Mouse (Mus musculus) midbrain, embryonic 11.5 days (tissue): Measurements from ENCODE around the gene Rem1. TPM values are rescaled to one million over a fixed set of nuclear protein-coding genes. Genes with fewer than 3 reads are reported as not detected.

ENCODE experiments used
- ATAC-seq: fragments of 200-750 bp; cut with Nextera tagmentation; 2 replicates; pipeline ENCODE4 v1.8.0; 2017; ENCODE audit warnings: moderate TSS enrichment, moderate library complexity; ENCODE audit not compliant: low FRiP score
- DNase-seq: peaks from one replicate; pipeline ENCODE4 v3.0.0; 2015; ENCODE audit warnings: low spot score; ENCODE audit errors: missing footprints
- H3K27ac ChIP-seq: fragments of 300-500 bp; sonication (generic); 2 replicates; pipeline ENCODE4 v1.5.1; 2014; ENCODE audit warnings: low read depth, low read length
- H3K27me3 ChIP-seq: fragments of 300-500 bp; sonication (generic); 2 replicates; pipeline ENCODE4 v1.6.1; 2014; ENCODE audit warnings: mild to moderate bottlenecking, low read length, moderate library complexity, mixed read lengths; ENCODE audit not compliant: control insufficient read depth, insufficient read depth
- H3K36me3 ChIP-seq: fragments of 300-500 bp; sonication (generic); 2 replicates; pipeline ENCODE4 v1.6.1; 2014; ENCODE audit warnings: mild to moderate bottlenecking, low read length, moderate library complexity, mixed read lengths; ENCODE audit not compliant: control insufficient read depth, insufficient read depth
- H3K4me1 ChIP-seq: fragments of 300-500 bp; sonication (generic); 2 replicates; pipeline ENCODE4 v1.6.1; 2014; ENCODE audit warnings: low read length; ENCODE audit not compliant: control insufficient read depth, insufficient read depth
- H3K4me2 ChIP-seq: fragments of 300-500 bp; sonication (generic); 2 replicates; pipeline ENCODE4 v1.6.1; 2014; ENCODE audit warnings: mild to moderate bottlenecking, moderate library complexity
- H3K4me3 ChIP-seq: fragments of 300-500 bp; sonication (generic); 2 replicates; pipeline ENCODE4 v1.5.1; 2014; ENCODE audit warnings: low read depth, low read length
- H3K9ac ChIP-seq: fragments of 300-500 bp; sonication (generic); 2 replicates; pipeline ENCODE4 v1.6.1; 2014; ENCODE audit warnings: low read length
- H3K9me3 ChIP-seq: fragments of 300-500 bp; sonication (generic); 2 replicates; pipeline ENCODE4 v1.6.1; 2016; ENCODE audit warnings: low read length; ENCODE audit not compliant: control insufficient read depth
- WGBS: fragments of 180-500 bp; shearing (Covaris S2); extraction: QIAGEN DNeasy Blood & Tissue Kit; methylation state at CpG from one replicate; pipeline ENCODE4 v1.1.7; 2014; 5-methylcytosine and 5-hydroxymethylcytosine counted together
- polyA plus RNA-seq: library from polyadenylated mRNA; unstranded; fragments of >200 nt; fragmentation: Nextera tagmentation; extraction: Ambion mirVana; gene quantifications from 2 replicates; pipeline ENCODE4 v1.2.1, GENCODE M21; 2014

Rem1 gene
- polyA plus RNA-seq, 1 experiment from 2014 or later, result 0.18 TPM

DNA sequence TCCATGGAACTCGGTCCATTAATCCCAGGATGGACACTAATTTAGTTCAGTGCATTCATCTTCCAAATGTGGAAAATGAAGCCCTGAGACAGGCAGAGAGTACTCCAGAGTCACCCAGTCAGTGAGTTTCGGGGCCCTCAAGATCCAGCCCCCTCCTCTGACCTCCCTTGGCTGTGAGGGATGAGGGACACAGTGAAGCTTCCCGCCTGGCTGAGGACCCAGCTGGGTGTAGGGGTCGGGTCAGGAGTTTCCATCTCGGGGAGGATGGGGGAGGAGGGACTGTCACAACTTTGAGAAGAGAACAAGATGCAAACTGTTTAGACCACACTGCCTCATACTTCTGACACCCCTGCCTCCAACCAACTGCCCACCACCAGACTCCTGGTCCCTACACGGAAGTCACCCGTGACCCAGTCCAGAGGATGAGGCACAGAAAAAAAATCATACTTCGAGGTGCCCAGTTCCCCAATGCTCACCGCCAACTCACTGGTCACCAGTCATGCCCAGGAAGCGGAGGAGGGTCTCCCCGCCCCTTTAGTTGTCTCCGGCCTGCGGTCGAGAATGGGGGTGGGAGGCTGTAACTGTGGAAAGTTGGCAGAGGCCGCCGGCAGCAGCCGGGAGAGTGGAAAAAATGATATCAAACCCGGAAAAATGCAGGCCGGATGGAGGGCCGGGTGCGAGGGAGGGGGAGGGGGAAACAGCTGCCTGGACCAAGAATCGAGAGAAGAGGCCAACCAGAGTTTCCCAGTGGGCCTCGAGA, 9.7 kb downstream of the Rem1 start:
- H3K4me3 ChIP-seq, result no peak overlapping the region
- H3K27me3 ChIP-seq, result no peaks in the 10 kb centered on the region
- peaks cover 5% of the 10 kb centered on the region; the same call in 1 of the 2 replicates for H3K4me1 ChIP-seq
- 77% methylated on average over 23 of the region's 23 CpGs for WGBS
- ATAC-seq (no peak), DNase-seq (no peak)
- H3K27ac ChIP-seq, result no peak overlapping the region
- no peak overlapping the region for H3K4me2 ChIP-seq
- no peaks in the 10 kb centered on the region for H3K36me3 ChIP-seq
- no peaks in the 10 kb centered on the region for H3K9me3 ChIP-seq
- no peak overlapping the region for H3K9ac ChIP-seq

- ATAC-seq, result no peak
- WGBS, result 85% methylated on average over 6 of the region's 6 CpGs
- Histone ChIP-seq H3K27ac (no peak overlapping the region), H3K4me1 (peaks cover 5% of the 10 kb centered on the region; the same call in 1 of the 2 replicates), H3K4me3 (no peak overlapping the region), H3K4me2 (no peak overlapping the region), H3K9ac (no peak overlapping the region), H3K9me3 (no peaks in the 10 kb centered on the region), H3K36me3 (no peaks in the 10 kb centered on the region), H3K27me3 (no peaks in the 10 kb centered on the region)
- no peak for DNase-seq
Observed at GRCm38 (mm10) chr2:152637006-152637322, 10.2 kb downstream of the Rem1 start.

DNA sequence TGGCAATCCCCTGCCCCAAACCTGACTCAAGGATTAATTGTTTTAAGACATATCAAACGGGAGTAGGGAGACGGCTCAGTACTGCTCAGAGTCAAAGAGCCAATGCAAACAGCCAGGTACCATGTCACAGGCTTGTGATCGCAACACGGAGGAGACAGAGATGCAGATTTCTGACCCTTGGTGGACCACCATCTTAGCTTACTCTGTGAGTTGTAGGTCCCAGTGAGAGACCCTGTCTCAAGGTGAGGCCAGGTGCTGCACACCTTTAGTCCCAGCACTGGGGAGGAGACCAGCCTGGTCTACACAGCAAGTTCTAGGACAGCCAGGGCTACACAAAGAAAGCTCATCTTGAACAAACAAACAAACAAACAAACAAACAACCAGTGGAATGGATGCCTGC, 10.6 kb downstream of the Rem1 start:
- WGBS, result 88% methylated on average over 4 of the region's 4 CpGs
- no peak overlapping the region for H3K27ac ChIP-seq
- no peaks in the 10 kb centered on the region for H3K36me3 ChIP-seq
- peaks cover 5% of the 10 kb centered on the region; the same call in 1 of the 2 replicates for H3K4me1 ChIP-seq
- no peaks in the 10 kb centered on the region for H3K27me3 ChIP-seq
- DNase-seq, result no peak
- no peak for ATAC-seq
- H3K9ac ChIP-seq, result no peak overlapping the region
- H3K4me3 ChIP-seq, result no peak overlapping the region
- no peaks in the 10 kb centered on the region for H3K9me3 ChIP-seq
- no peak overlapping the region for H3K4me2 ChIP-seq

- Histone ChIP-seq H3K27ac (no peak overlapping the region), H3K4me3 (no peak overlapping the region), H3K9ac (no peak overlapping the region), H3K36me3 (no peaks in the 10 kb centered on the region), H3K4me1 (peaks cover 5% of the 10 kb centered on the region; the same call in 1 of the 2 replicates), H3K27me3 (no peaks in the 10 kb centered on the region), H3K4me2 (no peak overlapping the region), H3K9me3 (no peaks in the 10 kb centered on the region)
- ATAC-seq, result no peak
- no peak for DNase-seq
- 57% methylated on average over 6 of the region's 6 CpGs for WGBS
Observed at GRCm38 (mm10) chr2:152638865-152639264, 12.1 kb downstream of the Rem1 start.

GRCm38 (mm10) chr2:152639406-152640113, 12.8 kb downstream of the Rem1 start:
- H3K36me3 ChIP-seq, result no peaks in the 10 kb centered on the region
- no peak overlapping the region; the same call in 1 of the 2 replicates for H3K9ac ChIP-seq
- H3K27me3 ChIP-seq, result no peaks in the 10 kb centered on the region
- peaks cover 5% of the 10 kb centered on the region; the same call in 1 of the 2 replicates for H3K4me1 ChIP-seq
- peak overlapping the region; percentile 14; the same call in 1 of the 2 replicates for H3K27ac ChIP-seq
- DNase-seq (peak; percentile 87), ATAC-seq (no peak)
- H3K4me3 ChIP-seq, result no peak overlapping the region
- H3K9me3 ChIP-seq, result no peaks in the 10 kb centered on the region
- WGBS, result 20% methylated on average over 11 of the region's 11 CpGs
- no peak overlapping the region for H3K4me2 ChIP-seq

- Histone ChIP-seq H3K36me3 (no peaks in the 10 kb centered on the region), H3K27ac (no peak overlapping the region), H3K27me3 (no peaks in the 10 kb centered on the region), H3K4me1 (peaks cover 4% of the 10 kb centered on the region; the same call in 1 of the 2 replicates), H3K4me3 (no peak overlapping the region), H3K9ac (no peak overlapping the region), H3K4me2 (no peak overlapping the region), H3K9me3 (no peaks in the 10 kb centered on the region)
- DNase-seq (no peak), ATAC-seq (no peak)
- WGBS, result 78% methylated on average over 10 of the region's 10 CpGs
Observed at GRCm38 (mm10) chr2:152652901-152653620, 26.3 kb downstream of the Rem1 start.

DNA sequence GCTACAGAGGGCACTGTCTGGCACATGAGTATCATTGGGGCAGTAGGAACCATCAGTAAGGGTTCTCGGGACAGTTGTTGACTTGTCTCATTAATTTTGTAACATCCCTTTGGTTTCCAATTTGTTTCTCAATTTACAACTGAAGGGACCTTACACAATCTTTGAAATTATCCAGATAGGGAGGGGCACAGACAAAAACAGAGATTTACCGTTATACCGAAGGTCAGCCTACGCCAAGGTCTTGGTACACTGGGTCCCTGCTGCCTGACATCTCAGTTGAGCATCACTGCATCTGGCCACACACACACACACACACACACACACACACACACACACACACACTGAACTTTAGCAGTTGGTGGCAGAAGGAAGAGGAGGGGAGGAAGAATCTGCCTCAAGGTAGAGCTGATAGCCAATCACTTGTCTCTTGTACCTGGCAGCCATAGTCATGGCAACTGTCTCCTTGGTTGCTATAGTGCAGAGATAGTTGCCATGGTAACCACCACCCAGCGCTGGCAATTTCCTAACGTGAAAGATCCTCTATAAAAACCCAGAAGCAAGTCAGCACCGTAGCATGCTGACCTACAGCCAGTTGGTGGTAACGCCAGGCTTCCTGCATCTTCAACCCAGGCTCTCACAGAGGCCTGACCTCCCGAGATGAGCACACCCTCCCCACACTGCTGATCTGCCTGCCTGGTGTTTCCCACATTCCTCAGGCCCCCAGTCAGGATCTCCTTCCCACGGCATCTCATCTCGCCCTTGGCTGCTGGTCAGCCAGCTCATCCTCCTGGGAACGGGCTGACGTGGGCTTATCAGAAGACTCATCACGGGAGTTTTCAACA, 27.3 kb downstream of the Rem1 start:
- H3K4me2 ChIP-seq, result 0 out of 2 replicates have a peak overlapping the region, but pooled peaks have one; percentile 7
- H3K36me3 ChIP-seq, result no peaks in the 10 kb centered on the region
- H3K9me3 ChIP-seq, result no peaks in the 10 kb centered on the region
- H3K27ac ChIP-seq, result no peak overlapping the region
- H3K27me3 ChIP-seq, result no peaks in the 10 kb centered on the region
- ATAC-seq, result peak; percentile 77
- H3K4me3 ChIP-seq, result no peak overlapping the region
- no peak overlapping the region for H3K9ac ChIP-seq
- DNase-seq, result peak; percentile 90
- peaks cover 4% of the 10 kb centered on the region; the same call in 1 of the 2 replicates for H3K4me1 ChIP-seq
- 55% methylated on average over 14 of the region's 14 CpGs for WGBS

DNA sequence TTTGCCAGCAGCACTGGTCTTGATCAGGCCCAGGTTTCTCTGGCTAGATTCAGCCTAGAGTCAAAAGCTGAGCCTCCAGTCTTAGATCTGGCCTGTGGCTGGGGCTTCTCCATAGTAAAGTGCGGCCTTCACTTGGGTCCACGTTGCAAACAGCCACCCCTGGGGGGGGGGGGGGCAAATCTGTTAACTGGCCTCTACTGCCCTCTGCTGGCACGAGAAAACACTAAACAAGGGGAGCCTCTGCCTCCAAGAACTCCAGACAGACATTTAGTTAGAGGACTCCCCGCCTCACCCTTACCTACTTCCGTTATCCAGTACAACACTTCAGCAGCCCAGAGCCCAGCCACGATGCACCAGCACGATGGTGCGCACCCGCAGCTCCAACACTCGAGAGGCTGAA, 30.6 kb downstream of the Rem1 start:
- H3K4me1 ChIP-seq, result peaks cover 4% of the 10 kb centered on the region; the same call in 1 of the 2 replicates
- DNase-seq, result no peak
- 65% methylated on average over 10 of the region's 10 CpGs for WGBS

More for the DNA sequence above, 30.6 kb downstream of the Rem1 start:
- Histone ChIP-seq H3K9ac (no peak overlapping the region), H3K27ac (no peak overlapping the region), H3K27me3 (no peaks in the 10 kb centered on the region), H3K9me3 (no peaks in the 10 kb centered on the region), H3K36me3 (no peaks in the 10 kb centered on the region), H3K4me2 (no peak overlapping the region), H3K4me3 (no peak overlapping the region)
- no peak for ATAC-seq
